Mouse (Mus musculus) brain, embryonic 14.5 days (tissue): ENCODE results near the gene Samd14.

Source experiments
- CTCF ChIP-seq: fragments of 200-500 bp; IDR thresholded peaks from 2 replicates; pipeline ENCODE4 v1.5.1; 2012; ENCODE audit warnings: inconsistent platforms, mild to moderate bottlenecking, moderate library complexity, borderline replicate concordance; ENCODE audit not compliant: insufficient read depth, insufficient read length; ENCODE audit errors: extremely low read depth
- POLR2A ChIP-seq: fragments of 200-500 bp; IDR thresholded peaks from 2 replicates; pipeline ENCODE4 v1.6.1; 2012; ENCODE audit warnings: mild to moderate bottlenecking, inconsistent platforms, borderline replicate concordance; ENCODE audit not compliant: poor library complexity, insufficient read depth, insufficient read length, severe bottlenecking; ENCODE audit errors: extremely low read depth

DNA sequence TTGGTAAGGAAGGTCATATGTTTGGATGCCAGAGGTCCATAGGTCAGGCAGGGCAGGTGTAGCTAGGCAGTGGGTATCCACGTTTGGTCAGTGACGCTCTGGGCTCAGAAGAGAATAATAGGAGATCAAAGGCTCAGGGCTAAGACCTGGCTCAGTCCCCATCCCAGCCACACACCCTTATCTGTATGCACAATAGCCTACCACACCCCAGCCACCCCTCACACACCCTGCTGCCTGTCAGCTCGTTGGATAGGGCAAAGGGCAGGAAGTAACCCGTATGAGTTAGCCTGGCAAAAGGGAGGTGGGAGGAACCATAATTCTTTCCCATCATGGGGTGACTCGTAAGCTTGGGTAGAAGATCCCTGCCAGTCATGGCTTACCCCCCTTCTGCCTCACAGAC lies 12.1 kb upstream of the Samd14 start:
- TF ChIP-seq POLR2A, result no peak
- TF ChIP-seq CTCF, result no peak
